Mouse (Mus musculus) kidney, embryonic 14.5 days (tissue): ENCODE results near the gene Mbnl2. TPM values are rescaled to one million over a fixed set of nuclear protein-coding genes. Genes with fewer than 3 reads are reported as not detected.

Experiments used
- ATAC-seq: fragments of 200-750 bp; cut with Nextera tagmentation; 2 replicates; pipeline ENCODE4 v1.8.0; 2017; ENCODE audit warnings: moderate number of reproducible peaks, mild to moderate bottlenecking, moderate TSS enrichment, moderate library complexity; ENCODE audit not compliant: low FRiP score, low TSS enrichment
- H3K27ac ChIP-seq: fragments of 300-500 bp; sonication (generic); 2 replicates; pipeline ENCODE4 v1.5.1; 2014; ENCODE audit warnings: low read depth, mild to moderate bottlenecking, low read length, moderate library complexity, mixed read lengths
- H3K27me3 ChIP-seq: fragments of 300-500 bp; sonication (generic); 2 replicates; pipeline ENCODE4 v1.6.1; 2014; ENCODE audit warnings: mild to moderate bottlenecking, low read length; ENCODE audit not compliant: control insufficient read depth, insufficient read depth
- H3K36me3 ChIP-seq: fragments of 300-500 bp; sonication (generic); 2 replicates; pipeline ENCODE4 v1.6.1; 2014; ENCODE audit warnings: low read length, mixed read lengths; ENCODE audit not compliant: control insufficient read depth, insufficient read depth
- H3K4me1 ChIP-seq: fragments of 300-500 bp; sonication (generic); 2 replicates; pipeline ENCODE4 v1.6.1; 2014; ENCODE audit warnings: low read length, mixed read lengths; ENCODE audit not compliant: control insufficient read depth, insufficient read depth
- H3K4me2 ChIP-seq: fragments of 300-500 bp; sonication (generic); replicated peaks from 2 replicates; pipeline ENCODE4 v1.6.1; 2014; ENCODE audit warnings: low read depth, mild to moderate bottlenecking, low read length
- H3K4me3 ChIP-seq: fragments of 300-500 bp; sonication (generic); 2 replicates; pipeline ENCODE4 v1.5.1; 2014; ENCODE audit warnings: mild to moderate bottlenecking, low read length
- H3K9ac ChIP-seq: fragments of 300-500 bp; sonication (generic); 2 replicates; pipeline ENCODE4 v1.6.1; 2014; ENCODE audit warnings: low read depth, mild to moderate bottlenecking, low read length, moderate library complexity
- H3K9me3 ChIP-seq: fragments of 300-500 bp; sonication (generic); 2 replicates; pipeline ENCODE4 v1.6.1; 2016; ENCODE audit warnings: low read length; ENCODE audit not compliant: control insufficient read depth
- WGBS: fragments of 180-500 bp; shearing (Covaris S2); extraction: QIAGEN DNeasy Blood & Tissue Kit; methylation state at CpG from one replicate; pipeline ENCODE4 v1.1.7; 2014; 5-methylcytosine and 5-hydroxymethylcytosine counted together
- polyA plus RNA-seq: library from polyadenylated mRNA; unstranded; fragments of >200 nt; fragmentation: Nextera tagmentation; extraction: Ambion mirVana; gene quantifications from 2 replicates; pipeline ENCODE4 v1.2.1, GENCODE M21; 2014

The Mbnl2 gene
- 61.3 and 84.9 TPM in 2 replicates for polyA plus RNA-seq

- WGBS, result 1% methylated on average over 35 of the region's 35 CpGs
- Histone ChIP-seq H3K4me3 (peak within 1 kb of the TSS; percentile 62), H3K36me3 (no peaks in the 10 kb centered on the region), H3K9ac (peak within 1 kb of the TSS; percentile 57), H3K9me3 (no peaks in the 10 kb centered on the region), H3K27me3 (no peaks in the 10 kb centered on the region), H3K27ac (peak within 1 kb of the TSS; percentile 89), H3K4me1 (peaks cover 40% of the 10 kb centered on the region), H3K4me2 (peak within 1 kb of the TSS; percentile 89)
- ATAC-seq, result peak; percentile 97
Measured at GRCm38 (mm10) chr14:120275246-120276238, at the start of gene Mbnl2. Gene Mbnl2, plus strand, starts transcription at chr14:120275669.

GRCm38 (mm10) chr14:120232076-120232496 is 43.4 kb upstream of the Mbnl2 start:
- ATAC-seq, result no peak
- no peak overlapping the region for H3K9ac ChIP-seq
- H3K4me1 ChIP-seq, result no peaks in the 10 kb centered on the region
- no peak overlapping the region for H3K4me3 ChIP-seq
- H3K36me3 ChIP-seq, result no peaks in the 10 kb centered on the region
- no peak overlapping the region for H3K27ac ChIP-seq
- no peaks in the 10 kb centered on the region for H3K9me3 ChIP-seq
- no peak overlapping the region for H3K4me2 ChIP-seq
- 59% methylated on average over 7 of the region's 7 CpGs for WGBS
- no peaks in the 10 kb centered on the region for H3K27me3 ChIP-seq

DNA sequence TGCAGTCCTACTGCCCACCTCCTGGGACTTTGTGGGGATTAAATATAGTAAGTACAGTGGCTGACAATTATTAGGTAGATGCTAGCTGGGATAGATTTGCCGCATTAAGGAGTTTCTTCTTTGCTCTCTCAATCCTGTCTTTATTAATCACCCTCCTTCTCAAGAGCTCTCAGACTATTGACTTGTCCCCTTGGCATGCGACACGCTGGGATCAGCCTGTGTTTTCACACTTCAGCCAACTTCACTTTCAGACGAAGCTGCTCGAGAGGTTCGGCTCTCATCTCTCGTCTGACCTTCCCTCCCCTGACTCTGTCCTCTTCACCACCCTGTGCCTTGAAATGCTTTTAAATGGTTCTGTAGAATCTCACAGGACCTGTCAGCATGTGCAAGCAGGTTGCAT is 39.9 kb upstream of the Mbnl2 start:
- 76% methylated on average over 7 of the region's 7 CpGs for WGBS

DNA sequence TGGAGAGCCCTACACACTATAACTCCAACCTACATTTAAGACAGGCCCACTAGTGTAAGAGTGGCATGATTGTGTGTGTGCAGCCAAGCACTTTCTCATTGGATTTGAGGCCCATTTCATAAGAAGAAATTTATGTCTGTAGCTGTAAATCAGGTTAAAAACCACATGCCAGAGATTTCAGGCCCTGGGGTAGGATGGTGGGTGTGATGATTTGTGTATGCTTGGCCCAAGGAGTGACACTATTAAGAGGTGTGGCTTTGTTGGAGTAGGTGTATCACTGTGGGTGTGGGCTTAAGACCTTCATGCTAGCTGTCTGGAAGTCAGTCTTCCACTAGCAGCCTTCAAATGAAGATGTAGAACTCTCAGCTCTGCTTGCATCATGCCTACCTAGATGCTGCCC is 37.0 kb upstream of the Mbnl2 start:
- Histone ChIP-seq H3K9ac (no peak overlapping the region), H3K27me3 (no peaks in the 10 kb centered on the region), H3K4me3 (no peak overlapping the region), H3K36me3 (no peaks in the 10 kb centered on the region), H3K4me1 (no peaks in the 10 kb centered on the region), H3K9me3 (no peaks in the 10 kb centered on the region), H3K4me2 (no peak overlapping the region), H3K27ac (no peak overlapping the region)
- no peak for ATAC-seq

More for the DNA sequence above, 39.9 kb upstream of the Mbnl2 start:
- H3K4me2 ChIP-seq, result no peak overlapping the region
- no peak overlapping the region for H3K27ac ChIP-seq
- no peaks in the 10 kb centered on the region for H3K27me3 ChIP-seq
- no peak for ATAC-seq
- no peaks in the 10 kb centered on the region for H3K36me3 ChIP-seq
- H3K9ac ChIP-seq, result no peak overlapping the region
- no peaks in the 10 kb centered on the region for H3K9me3 ChIP-seq
- H3K4me1 ChIP-seq, result no peaks in the 10 kb centered on the region
- no peak overlapping the region for H3K4me3 ChIP-seq

DNA sequence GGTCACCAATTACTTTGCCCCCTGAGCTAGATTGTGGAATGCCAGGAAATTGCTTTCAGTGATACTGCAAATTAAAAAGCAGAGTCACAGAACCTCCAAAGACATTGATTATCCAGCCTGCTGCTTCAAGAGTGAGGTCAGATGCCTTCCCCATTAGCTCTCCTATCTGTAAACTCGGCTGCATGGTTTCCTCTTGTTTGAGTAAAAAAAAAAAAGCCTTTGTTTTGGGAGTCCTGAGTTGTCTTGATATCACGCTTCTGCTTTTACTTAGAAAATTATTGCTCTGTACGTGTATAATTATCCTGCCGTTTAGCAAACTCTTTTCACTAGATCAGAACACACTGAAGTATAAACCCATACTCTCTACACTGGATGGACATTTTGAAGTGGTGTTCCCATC is 35.3 kb upstream of the Mbnl2 start:
- WGBS, result 51% methylated on average over 4 of the region's 4 CpGs
- H3K27ac ChIP-seq, result no peak overlapping the region
- H3K4me3 ChIP-seq, result no peak overlapping the region
- no peaks in the 10 kb centered on the region for H3K4me1 ChIP-seq
- H3K4me2 ChIP-seq, result no peak overlapping the region
- H3K36me3 ChIP-seq, result no peaks in the 10 kb centered on the region
- ATAC-seq, result no peak
- no peak overlapping the region for H3K9ac ChIP-seq
- no peaks in the 10 kb centered on the region for H3K9me3 ChIP-seq
- H3K27me3 ChIP-seq, result no peaks in the 10 kb centered on the region

- no peak overlapping the region for H3K4me3 ChIP-seq
- no peaks in the 10 kb centered on the region for H3K4me1 ChIP-seq
- WGBS, result 77% methylated on average over 5 of the region's 5 CpGs
- H3K36me3 ChIP-seq, result no peaks in the 10 kb centered on the region
- ATAC-seq, result no peak
- H3K9ac ChIP-seq, result no peak overlapping the region
- H3K9me3 ChIP-seq, result no peaks in the 10 kb centered on the region
- H3K27me3 ChIP-seq, result no peaks in the 10 kb centered on the region
- no peak overlapping the region for H3K27ac ChIP-seq
- no peak overlapping the region for H3K4me2 ChIP-seq
Measured at GRCm38 (mm10) chr14:120242711-120243110, 32.8 kb upstream of the Mbnl2 start.

GRCm38 (mm10) chr14:120245081-120245705 is 30.3 kb upstream of the Mbnl2 start:
- Histone ChIP-seq H3K36me3 (no peaks in the 10 kb centered on the region), H3K4me3 (no peak overlapping the region), H3K4me1 (no peaks in the 10 kb centered on the region), H3K9ac (no peak overlapping the region), H3K27me3 (no peaks in the 10 kb centered on the region), H3K4me2 (no peak overlapping the region), H3K9me3 (no peaks in the 10 kb centered on the region), H3K27ac (no peak overlapping the region)
- 63% methylated on average over 8 of the region's 8 CpGs for WGBS
- no peak for ATAC-seq

DNA sequence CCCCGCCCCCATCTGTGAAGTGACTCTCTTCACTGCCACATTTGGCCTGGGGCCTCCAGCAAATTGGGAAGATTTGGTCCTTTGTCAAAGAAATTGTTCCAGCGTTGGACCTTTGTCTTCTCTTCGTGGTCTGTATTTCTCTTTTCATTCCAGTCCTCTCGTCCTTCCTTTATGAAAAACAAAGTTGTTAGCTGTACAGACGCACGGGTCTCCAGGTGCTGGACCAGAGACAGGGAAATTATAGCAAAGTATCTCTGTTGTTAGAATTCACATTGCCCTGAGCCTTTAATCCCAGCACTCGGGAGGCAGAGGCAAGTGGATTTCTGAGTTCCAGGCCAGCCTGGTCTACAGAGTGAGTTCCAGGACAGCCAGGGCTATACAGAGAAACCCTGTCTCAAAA is 22.1 kb upstream of the Mbnl2 start:
- Histone ChIP-seq H3K9me3 (no peaks in the 10 kb centered on the region), H3K27me3 (no peaks in the 10 kb centered on the region), H3K9ac (no peak overlapping the region), H3K4me1 (no peaks in the 10 kb centered on the region), H3K4me2 (no peak overlapping the region), H3K27ac (no peak overlapping the region), H3K4me3 (no peak overlapping the region), H3K36me3 (no peaks in the 10 kb centered on the region)
- WGBS, result 89% methylated on average over 7 of the region's 7 CpGs
- no peak for ATAC-seq

DNA sequence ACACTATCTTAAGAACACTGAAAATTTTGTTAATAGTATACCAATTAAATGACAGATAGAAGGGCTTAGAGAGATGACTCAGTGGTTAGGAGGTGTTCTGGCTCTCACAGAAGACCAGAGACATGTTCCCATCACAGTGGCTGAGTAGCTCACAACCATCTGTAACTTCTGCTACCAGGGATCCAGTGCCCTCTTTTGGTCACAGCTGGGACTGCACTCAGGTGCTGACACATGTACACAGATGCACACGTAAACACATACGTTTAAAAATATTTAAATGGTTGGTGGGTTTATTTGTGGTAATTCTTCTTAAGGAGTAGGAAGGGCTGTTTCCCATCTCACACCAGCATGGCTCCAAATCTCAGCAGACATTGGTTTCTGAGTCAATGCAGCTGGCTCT is 19.3 kb upstream of the Mbnl2 start:
- 0 out of 2 replicates have a peak, but pooled peaks have one; percentile 16 for ATAC-seq
- H3K9ac ChIP-seq, result no peak overlapping the region
- WGBS, result 84% methylated on average over 2 of the region's 2 CpGs

More for the DNA sequence above, 19.3 kb upstream of the Mbnl2 start:
- no peaks in the 10 kb centered on the region for H3K9me3 ChIP-seq
- H3K36me3 ChIP-seq, result no peaks in the 10 kb centered on the region
- no peaks in the 10 kb centered on the region for H3K27me3 ChIP-seq
- no peak overlapping the region for H3K4me2 ChIP-seq
- no peak overlapping the region for H3K27ac ChIP-seq
- H3K4me1 ChIP-seq, result no peaks in the 10 kb centered on the region
- H3K4me3 ChIP-seq, result no peak overlapping the region
